Mouse (Mus musculus) limb, embryonic 10.5 days (tissue): ENCODE data around the gene Taf5l. TPM values are rescaled to one million over a fixed set of nuclear protein-coding genes. Genes with fewer than 3 reads are reported as not detected.
A peak's percentile ranks its signal among the peaks of the same experiment; 100 is the strongest.
"Not testable (repeated sequence)": the region's sequence is repeated elsewhere in the genome, so short reads cannot be mapped to it uniquely, and the experiment has no call there.

ENCODE experiments used
- DNase-seq: peaks from one replicate; pipeline ENCODE4 v3.0.0-alpha.2; 2017; ENCODE audit warnings: low spot score
- H3K27ac ChIP-seq: fragments of 300-500 bp; sonication (generic); 2 replicates; pipeline ENCODE4 v1.5.1; 2016; ENCODE audit warnings: mild to moderate bottlenecking
- H3K27me3 ChIP-seq: fragments of 300-500 bp; sonication (generic); 2 replicates; pipeline ENCODE4 v1.6.1; 2016; ENCODE audit warnings: low read depth, mild to moderate bottlenecking; ENCODE audit not compliant: poor library complexity, severe bottlenecking
- H3K36me3 ChIP-seq: fragments of 300-500 bp; sonication (generic); 2 replicates; pipeline ENCODE4 v1.6.1; 2016; ENCODE audit warnings: mild to moderate bottlenecking, moderate library complexity
- H3K4me1 ChIP-seq: fragments of 300-500 bp; sonication (generic); 2 replicates; pipeline ENCODE4 v1.6.1; 2016
- H3K4me3 ChIP-seq: fragments of 300-500 bp; sonication (generic); 2 replicates; pipeline ENCODE4 v1.5.1; 2016; ENCODE audit warnings: mild to moderate bottlenecking, moderate library complexity
- H3K9me3 ChIP-seq: fragments of 300-500 bp; sonication (generic); replicated peaks from 2 replicates; pipeline ENCODE4 v1.6.1; 2016; ENCODE audit warnings: mild to moderate bottlenecking
- WGBS: fragments of 180-500 bp; shearing (Covaris S2); methylation state at CpG from one replicate; pipeline ENCODE4 v1.1.7; 2016; 5-methylcytosine and 5-hydroxymethylcytosine counted together
- polyA plus RNA-seq: library from polyadenylated mRNA; unstranded; fragments of >200 nt; fragmentation: Nextera tagmentation; extraction: Ambion mirVana; gene quantifications from 2 replicates; pipeline ENCODE4 v1.2.1, GENCODE M21; 2016

Taf5l gene
- polyA plus RNA-seq, 1 experiment from 2014 or later: 49.7 TPM

DNA sequence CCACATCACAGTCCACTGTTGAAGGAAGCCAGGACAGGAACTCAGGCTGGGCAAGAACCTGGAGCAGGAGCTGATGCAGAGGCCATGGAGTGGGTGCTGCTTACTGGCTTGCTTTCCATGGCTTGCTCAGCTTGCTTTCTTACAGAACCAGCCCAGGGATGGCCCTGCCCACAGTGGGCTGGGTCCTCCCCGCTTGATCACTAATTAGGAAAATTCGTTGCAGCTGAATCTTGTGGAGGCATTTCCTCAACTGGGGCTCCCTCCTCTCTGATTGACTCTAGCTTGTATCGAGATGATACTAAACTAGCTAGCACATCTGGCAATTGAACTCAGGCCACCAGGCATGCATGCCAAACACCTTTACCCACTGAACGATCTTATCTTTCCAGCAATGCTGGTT lies 18.2 kb upstream of the Taf5l start:
- no peaks in the 10 kb centered on the region for H3K27me3 ChIP-seq
- H3K9me3 ChIP-seq: no peaks in the 10 kb centered on the region
- DNase-seq: no peak
- 81% methylated on average over 4 of the region's 4 CpGs for WGBS
- no peaks in the 10 kb centered on the region for H3K4me1 ChIP-seq
- H3K36me3 ChIP-seq: peaks cover 93% of the 10 kb centered on the region
- no peak overlapping the region for H3K4me3 ChIP-seq
- no peak overlapping the region for H3K27ac ChIP-seq

DNA sequence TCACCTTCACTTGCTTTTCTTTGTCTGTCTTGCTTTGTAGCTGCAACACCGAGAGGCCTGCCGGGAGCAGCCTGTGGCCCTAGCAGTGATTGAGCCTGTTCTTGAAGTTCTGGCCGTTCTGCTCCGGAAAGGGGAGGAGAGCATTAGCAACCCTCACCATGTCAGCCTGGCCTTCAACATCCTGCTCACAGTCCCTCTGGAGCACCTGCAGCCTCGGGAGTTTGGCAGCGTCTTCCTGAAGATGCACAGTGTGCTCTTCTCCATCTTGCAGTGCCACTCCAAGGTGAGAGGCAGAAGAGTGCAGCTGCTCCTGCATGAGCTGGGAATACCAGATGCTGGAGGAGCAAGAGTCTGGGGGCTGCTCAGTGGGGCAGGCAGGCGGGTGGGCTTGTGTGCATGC lies 16.9 kb upstream of the Taf5l start:
- no peaks in the 10 kb centered on the region for H3K9me3 ChIP-seq
- no peaks in the 10 kb centered on the region for H3K27me3 ChIP-seq
- DNase-seq: no peak
- H3K27ac ChIP-seq: no peak overlapping the region
- 94% methylated on average over 7 of the region's 7 CpGs for WGBS
- H3K36me3 ChIP-seq: peaks cover 92% of the 10 kb centered on the region
- no peaks in the 10 kb centered on the region for H3K4me1 ChIP-seq
- H3K4me3 ChIP-seq: no peak overlapping the region

- H3K27ac ChIP-seq: no peak overlapping the region
- no peaks in the 10 kb centered on the region for H3K9me3 ChIP-seq
- no peak overlapping the region for H3K4me3 ChIP-seq
- H3K27me3 ChIP-seq: no peaks in the 10 kb centered on the region
- WGBS: 79% methylated on average over 5 of the region's 5 CpGs
- DNase-seq: no peak
- H3K36me3 ChIP-seq: peaks cover 93% of the 10 kb centered on the region
- no peaks in the 10 kb centered on the region for H3K4me1 ChIP-seq
Observed at GRCm38 (mm10) chr8:124033400-124033799, 12.2 kb upstream of the Taf5l start.

GRCm38 (mm10) chr8:124027831-124028230 lies 6.6 kb upstream of the Taf5l start:
- peaks cover 94% of the 10 kb centered on the region for H3K36me3 ChIP-seq
- DNase-seq: no peak
- WGBS: 92% methylated on average over 6 of the region's 6 CpGs

GRCm38 (mm10) chr8:124026265-124026664 lies 5.1 kb upstream of the Taf5l start:
- not testable (repeated sequence) for H3K9me3 ChIP-seq, DNase-seq, H3K4me3 ChIP-seq, H3K27ac ChIP-seq, H3K27me3 ChIP-seq
- WGBS: 79% methylated on average over 2 of the region's 2 CpGs
- H3K4me1 ChIP-seq: peaks cover 11% of the 10 kb centered on the region; the same call in 1 of the 2 replicates
- H3K36me3 ChIP-seq: peaks cover 86% of the 10 kb centered on the region

More at GRCm38 (mm10) chr8:124027831-124028230, 6.6 kb upstream of the Taf5l start:
- Histone ChIP-seq H3K4me3 (no peak overlapping the region), H3K9me3 (no peaks in the 10 kb centered on the region), H3K27me3 (no peaks in the 10 kb centered on the region), H3K27ac (no peak overlapping the region), H3K4me1 (no peaks in the 10 kb centered on the region)

- peaks cover 27% of the 10 kb centered on the region for H3K4me1 ChIP-seq
- 1% methylated on average over 66 of the region's 87 CpGs for WGBS
- peak overlapping the region; percentile 98 for H3K27ac ChIP-seq
- H3K4me3 ChIP-seq: peak overlapping the region; percentile 86
- no peaks in the 10 kb centered on the region for H3K27me3 ChIP-seq
- H3K9me3 ChIP-seq: no peaks in the 10 kb centered on the region
- H3K36me3 ChIP-seq: peaks cover 30% of the 10 kb centered on the region
- DNase-seq: peak; percentile 83
Observed at GRCm38 (mm10) chr8:124020439-124021236, 559 bp downstream of the Taf5l start.

DNA sequence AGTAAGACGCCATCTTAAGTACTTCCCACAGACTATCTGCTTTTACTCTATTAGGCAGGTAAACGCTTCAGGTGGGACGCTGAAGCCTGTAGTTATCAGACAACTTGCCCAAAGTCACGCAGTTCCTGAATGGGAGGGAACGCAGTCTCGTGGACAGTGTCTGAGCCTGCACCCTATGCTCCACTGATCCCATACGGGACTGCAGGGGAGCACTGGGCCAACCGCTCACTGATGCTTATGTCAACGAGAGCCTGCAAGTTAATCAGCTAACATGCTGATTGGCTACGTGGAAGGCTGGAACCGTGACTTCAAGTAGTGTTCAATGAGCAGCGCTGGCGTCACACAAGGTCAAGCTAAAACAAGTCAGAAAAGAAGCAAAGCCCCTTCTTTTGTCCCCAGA lies 1.4 kb downstream of the Taf5l start:
- no peaks in the 10 kb centered on the region for H3K9me3 ChIP-seq
- H3K36me3 ChIP-seq: peaks cover 21% of the 10 kb centered on the region
- no peak overlapping the region for H3K27ac ChIP-seq
- peak; percentile 33 for DNase-seq
- peaks cover 27% of the 10 kb centered on the region for H3K4me1 ChIP-seq
- no peaks in the 10 kb centered on the region for H3K27me3 ChIP-seq
- WGBS: 45% methylated on average over 13 of the region's 13 CpGs
- H3K4me3 ChIP-seq: peak overlapping the region; percentile 86

DNA sequence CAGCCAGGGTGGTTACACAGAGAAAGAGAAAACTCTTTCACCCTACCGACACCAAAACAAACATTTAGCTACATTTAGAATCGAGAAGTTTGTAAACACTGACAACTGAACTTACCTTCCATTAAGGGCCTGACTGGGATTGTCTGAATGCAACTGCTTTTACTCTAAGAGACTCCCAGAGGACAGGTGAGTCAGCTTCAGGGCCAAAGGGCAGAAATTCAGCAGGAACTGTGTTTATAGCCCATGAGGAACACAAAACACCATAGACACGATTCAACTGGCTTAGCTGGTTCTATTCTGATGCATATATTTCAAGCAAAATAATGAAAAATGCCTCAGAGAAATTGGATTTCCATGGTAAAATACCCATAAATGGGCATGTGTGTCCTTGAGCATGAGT lies 6.4 kb downstream of the Taf5l start:
- WGBS: 81% methylated on average over 3 of the region's 3 CpGs

DNA sequence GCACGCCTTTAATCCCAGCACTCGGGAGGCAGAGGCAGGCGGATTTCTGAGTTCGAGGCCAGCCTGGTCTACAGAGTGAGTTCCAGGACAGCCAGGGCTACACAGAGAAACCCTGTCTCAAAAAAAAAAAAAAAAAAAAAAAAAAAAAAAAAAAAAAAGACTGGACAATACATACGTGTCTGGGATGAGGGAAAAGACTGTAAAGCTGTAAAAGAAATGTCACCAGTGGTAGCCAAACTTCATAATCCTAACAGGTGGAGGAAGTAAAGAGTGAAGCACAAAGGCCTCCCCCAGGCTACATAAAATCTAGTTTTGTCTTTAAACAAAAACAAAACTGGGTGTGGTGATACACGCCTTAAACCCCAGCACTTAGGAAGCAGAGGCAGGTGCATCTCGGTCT lies 6.9 kb downstream of the Taf5l start:
- H3K9me3 ChIP-seq, H3K4me1 ChIP-seq, H3K27me3 ChIP-seq, H3K27ac ChIP-seq, H3K4me3 ChIP-seq, DNase-seq: not testable (repeated sequence)
- WGBS: 95% methylated on average over 7 of the region's 7 CpGs
- H3K36me3 ChIP-seq: peaks cover 19% of the 10 kb centered on the region

More for the DNA sequence above, 6.4 kb downstream of the Taf5l start:
- peaks cover 15% of the 10 kb centered on the region for H3K36me3 ChIP-seq
- no peak overlapping the region for H3K27ac ChIP-seq
- no peaks in the 10 kb centered on the region for H3K27me3 ChIP-seq
- H3K4me3 ChIP-seq: no peak overlapping the region
- no peaks in the 10 kb centered on the region for H3K9me3 ChIP-seq
- H3K4me1 ChIP-seq: peaks cover 7% of the 10 kb centered on the region
- no peak for DNase-seq

GRCm38 (mm10) chr8:124011989-124012586 lies 9.1 kb downstream of the Taf5l start:
- no peak for DNase-seq
- Histone ChIP-seq H3K27me3 (no peaks in the 10 kb centered on the region), H3K4me1 (no peaks in the 10 kb centered on the region), H3K9me3 (no peaks in the 10 kb centered on the region), H3K4me3 (no peak overlapping the region), H3K36me3 (peaks cover 41% of the 10 kb centered on the region), H3K27ac (no peak overlapping the region)
- 97% methylated on average over 3 of the region's 3 CpGs for WGBS

DNA sequence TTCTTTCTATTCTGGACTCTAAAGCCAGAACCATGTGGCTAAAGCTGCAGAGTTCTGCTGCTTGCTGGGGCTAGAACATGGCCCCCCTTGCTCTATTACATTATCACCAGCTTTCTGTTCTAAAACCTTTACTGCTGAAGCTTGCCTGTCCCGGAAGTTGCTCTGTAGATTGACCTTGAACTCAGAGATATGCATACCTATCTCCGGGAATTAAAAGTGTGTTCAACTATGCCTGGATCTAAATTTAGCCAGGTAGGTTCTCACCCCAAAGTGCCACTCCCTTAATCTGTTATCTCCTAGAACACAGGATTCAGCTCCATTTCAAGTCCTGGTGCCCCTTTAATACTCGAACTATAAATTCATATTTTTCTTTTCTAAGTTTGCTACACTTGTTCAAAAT lies 9.6 kb downstream of the Taf5l start:
- H3K4me1 ChIP-seq: no peaks in the 10 kb centered on the region
- H3K27ac ChIP-seq: no peak overlapping the region
- H3K36me3 ChIP-seq: peaks cover 46% of the 10 kb centered on the region
- no peak for DNase-seq
- H3K9me3 ChIP-seq: no peaks in the 10 kb centered on the region
- no peaks in the 10 kb centered on the region for H3K27me3 ChIP-seq
- 89% methylated on average over 3 of the region's 3 CpGs for WGBS
- H3K4me3 ChIP-seq: no peak overlapping the region

- Histone ChIP-seq H3K27me3 (no peaks in the 10 kb centered on the region), H3K36me3 (peaks cover 81% of the 10 kb centered on the region), H3K4me1 (no peaks in the 10 kb centered on the region), H3K9me3 (no peaks in the 10 kb centered on the region), H3K27ac (no peak overlapping the region), H3K4me3 (no peak overlapping the region)
- DNase-seq: no peak
- WGBS: 70% methylated on average over 6 of the region's 6 CpGs
Observed at GRCm38 (mm10) chr8:124007829-124008228, 13.4 kb downstream of the Taf5l start.

- no peaks in the 10 kb centered on the region for H3K9me3 ChIP-seq
- peaks cover 99% of the 10 kb centered on the region for H3K36me3 ChIP-seq
- no peak overlapping the region for H3K27ac ChIP-seq
- no peaks in the 10 kb centered on the region for H3K4me1 ChIP-seq
- no peak overlapping the region for H3K4me3 ChIP-seq
- H3K27me3 ChIP-seq: no peaks in the 10 kb centered on the region
- DNase-seq: no peak
- WGBS: 91% methylated on average over 10 of the region's 10 CpGs
Observed at GRCm38 (mm10) chr8:124002546-124003108, 18.6 kb downstream of the Taf5l start.
